Mouse (Mus musculus): Measurements from ENCODE around the gene Oasl1.

- peak; percentile 64 for TF ChIP-seq CTCF (IDR thresholded peaks at IDR 0.05; ENCODE audit: borderline replicate concordance, extremely low read depth, insufficient read depth, insufficient read length)
- TF ChIP-seq POLR2A (IDR thresholded peaks at IDR 0.05; ENCODE audit: borderline replicate concordance, extremely low read depth, insufficient read depth, insufficient read length, poor library complexity, severe bottlenecking) = no peak
These were observed 20.6 kb upstream of the Oasl1 start for GRCm38 (mm10) chr5:114902413-114902812.
